In genomic region chr2:37776016-37776415, GRCm38 (mm10) we compare ENCODE assay signal across 9 mouse cellular contexts. TPM values are rescaled to one million over a fixed set of nuclear protein-coding genes. Genes with fewer than 3 reads are reported as not detected.
DNase-seq lines count a peak whose midpoint lies in the region; ATAC-seq and TF ChIP-seq lines count a peak whose summit lies in the region.
"Had no signal": no experiment of that assay in that cellular context is flagged by ENCODE, and none has a peak within 500 bp of the region (broad histone marks: within the 10 kb centered on the region; RNA-seq: fewer than 3 reads in every experiment).

TSS of gene Crb2 (plus strand) at chr2:37776249.

- no peak for DNase-seq in kidney, adult 11 months
- DNase-seq in spleen, postnatal 36 days (ENCODE audit: low spot score in 2 of 2): no peak
- no peak for DNase-seq in layer of hippocampus, adult 2 months (ENCODE audit: low spot score in 2 of 2)
- no peak for DNase-seq in right cerebral cortex, adult 18-20 months
- DNase-seq: cerebellum, adult 9-11 months had no signal

- TF ChIP-seq CTCF in layer of hippocampus, adult 2 months (conservative IDR thresholded peaks at IDR 0.05): no peak

- peak within 1 kb of the TSS; percentile 56 for H3K4me2 ChIP-seq in kidney, embryonic 14.5 days (replicated peaks; ENCODE audit: low read depth, low read length)
- peak within 1 kb of the TSS; percentile 58 for H3K4me2 ChIP-seq in embryonic facial prominence, embryonic 13.5 days
- peak within 1 kb of the TSS; percentile 57 for H3K4me2 ChIP-seq in limb, embryonic 12.5 days
- H3K4me2 ChIP-seq in neural tube, embryonic 14.5 days (ENCODE audit: low read depth, low read length): peak within 1 kb of the TSS; percentile 29

- no peaks in the 10 kb centered on the region for H3K36me3 ChIP-seq in kidney, embryonic 14.5 days (ENCODE audit: control insufficient read depth, insufficient read depth, low read length)
- H3K36me3 ChIP-seq in embryonic facial prominence, embryonic 13.5 days: no peaks in the 10 kb centered on the region
- H3K36me3 ChIP-seq in limb, embryonic 12.5 days: no peaks in the 10 kb centered on the region
- H3K36me3 ChIP-seq in neural tube, embryonic 14.5 days (ENCODE audit: control insufficient read depth, insufficient read depth, low read length): no peaks in the 10 kb centered on the region

- WGBS in kidney, embryonic 14.5 days: 2% methylated on average over 18 of the region's 18 CpGs
- 6% methylated on average over 17 of the region's 18 CpGs for WGBS in embryonic facial prominence, embryonic 13.5 days
- WGBS in limb, embryonic 12.5 days: 7% methylated on average over 17 of the region's 18 CpGs
- WGBS in neural tube, embryonic 14.5 days: 3% methylated on average over 17 of the region's 18 CpGs

- H3K27ac ChIP-seq in kidney, embryonic 14.5 days (ENCODE audit: low read depth, low read length): peak within 1 kb of the TSS; percentile 42; the same call in 1 of the 2 replicates
- H3K27ac ChIP-seq in embryonic facial prominence, embryonic 13.5 days: no peak within 1 kb of the TSS
- H3K27ac ChIP-seq in limb, embryonic 12.5 days: no peak within 1 kb of the TSS
- H3K27ac ChIP-seq in neural tube, embryonic 14.5 days (ENCODE audit: low read depth, low read length): 0 out of 2 replicates have a peak within 1 kb of the TSS, but pooled peaks have one; percentile 44
- H3K27ac ChIP-seq in layer of hippocampus, adult 2 months: no peak within 1 kb of the TSS

- peaks cover 39% of the 10 kb centered on the region for H3K4me1 ChIP-seq in kidney, embryonic 14.5 days (ENCODE audit: control insufficient read depth, insufficient read depth, low read length)
- peaks cover 42% of the 10 kb centered on the region for H3K4me1 ChIP-seq in embryonic facial prominence, embryonic 13.5 days
- H3K4me1 ChIP-seq in limb, embryonic 12.5 days (replicated peaks): peaks cover 48% of the 10 kb centered on the region
- peaks cover 21% of the 10 kb centered on the region for H3K4me1 ChIP-seq in neural tube, embryonic 14.5 days (ENCODE audit: control insufficient read depth, insufficient read depth, low read length)

- no peaks in the 10 kb centered on the region for H3K9me3 ChIP-seq in kidney, embryonic 14.5 days (ENCODE audit: control insufficient read depth, low read length)
- no peaks in the 10 kb centered on the region for H3K9me3 ChIP-seq in embryonic facial prominence, embryonic 13.5 days
- H3K9me3 ChIP-seq in limb, embryonic 12.5 days: no peaks in the 10 kb centered on the region
- H3K9me3 ChIP-seq in neural tube, embryonic 14.5 days (ENCODE audit: control insufficient read depth, low read length): no peaks in the 10 kb centered on the region

- H3K27me3 ChIP-seq in kidney, embryonic 14.5 days (ENCODE audit: control insufficient read depth, insufficient read depth, low read length): peaks cover 6% of the 10 kb centered on the region
- H3K27me3 ChIP-seq in embryonic facial prominence, embryonic 13.5 days: peaks cover 42% of the 10 kb centered on the region
- peaks cover 48% of the 10 kb centered on the region for H3K27me3 ChIP-seq in limb, embryonic 12.5 days
- no peaks in the 10 kb centered on the region for H3K27me3 ChIP-seq in neural tube, embryonic 14.5 days (ENCODE audit: control insufficient read depth, insufficient read depth, low read length)

- ATAC-seq in kidney, embryonic 14.5 days (ENCODE audit: low FRiP score, low TSS enrichment): peak; percentile 54
- ATAC-seq in embryonic facial prominence, embryonic 13.5 days (ENCODE audit: insufficient number of reproducible peaks, insufficient read depth, low FRiP score, low TSS enrichment, low read depth): 0 out of 2 replicates have a peak, but pooled peaks have one; percentile 3
- ATAC-seq in limb, embryonic 12.5 days (ENCODE audit: insufficient number of reproducible peaks, insufficient read depth, low FRiP score, low TSS enrichment, low read depth): no peak
- no peak for ATAC-seq in neural tube, embryonic 14.5 days (ENCODE audit: low read depth)

- H3K9ac ChIP-seq in kidney, embryonic 14.5 days (ENCODE audit: low read depth, low read length): peak within 1 kb of the TSS; percentile 46
- peak within 1 kb of the TSS; percentile 59 for H3K9ac ChIP-seq in embryonic facial prominence, embryonic 13.5 days
- H3K9ac ChIP-seq in limb, embryonic 12.5 days (replicated peaks): peak within 1 kb of the TSS; percentile 47; the same call in 1 of the 2 replicates
- peak within 1 kb of the TSS; percentile 34; the same call in 1 of the 2 replicates for H3K9ac ChIP-seq in neural tube, embryonic 14.5 days (replicated peaks; ENCODE audit: low read depth, low read length)

- H3K4me3 ChIP-seq in kidney, embryonic 14.5 days (ENCODE audit: low read length): peak within 1 kb of the TSS; percentile 36
- peak within 1 kb of the TSS; percentile 28 for H3K4me3 ChIP-seq in embryonic facial prominence, embryonic 13.5 days
- peak within 1 kb of the TSS; percentile 31 for H3K4me3 ChIP-seq in limb, embryonic 12.5 days (replicated peaks)
- peak within 1 kb of the TSS; percentile 22 for H3K4me3 ChIP-seq in neural tube, embryonic 14.5 days (ENCODE audit: low read depth, low read length)
- no peak within 1 kb of the TSS; the same call in 1 of the 2 replicates for H3K4me3 ChIP-seq in layer of hippocampus, adult 2 months

RNA-seq across cellular contexts. Expression of gene Crb2, which starts in this region (rescaled TPM):
- 2.2 and 3.2 TPM in 2 replicates for polyA plus RNA-seq in kidney, embryonic 14.5 days (2014; fragmentation: Nextera tagmentation; extraction: Ambion mirVana)
- polyA plus RNA-seq in embryonic facial prominence, embryonic 13.5 days (2015; fragmentation: Nextera tagmentation; extraction: Ambion mirVana): 0.22 and 0.56 TPM in 2 replicates
- 0.92 and 0.95 TPM in 2 replicates for polyA plus RNA-seq in limb, embryonic 12.5 days (2016; fragmentation: Nextera tagmentation; extraction: Ambion mirVana)
- 2.6 and 3.4 TPM in 2 replicates for polyA plus RNA-seq in neural tube, embryonic 14.5 days (2014; fragmentation: Nextera tagmentation; extraction: Ambion mirVana)
- 1 to 10 TPM; 3.7 to 3.9 TPM for total RNA-seq in layer of hippocampus, adult 2 months (2021)

Comparison
In these comparisons a context has a peak if more than half of its experiments do, and no peak if none do; other contexts are left out.
1. Peak in ATAC-seq, H3K4me3 ChIP-seq, H3K9ac ChIP-seq and H3K4me2 ChIP-seq in embryonic facial prominence, embryonic 13.5 days; RNA of the gene not detected or under 1 TPM.
2. H3K27ac ChIP-seq: peak in kidney, embryonic 14.5 days (single experiment) and neural tube, embryonic 14.5 days (single experiment); none in embryonic facial prominence, embryonic 13.5 days (single experiment), limb, embryonic 12.5 days (single experiment) and layer of hippocampus, adult 2 months (single experiment).
3. Peak in every context shown above with its lines, with median percentiles within 50 percentile points of each other: H3K4me2 ChIP-seq and H3K9ac ChIP-seq.